ENCODE assay signal across 8 mouse cellular contexts in genomic region chr7:31057071-31057470, GRCm38 (mm10). TPM values are rescaled to one million over a fixed set of nuclear protein-coding genes. Genes with fewer than 3 reads are reported as not detected.
DNase-seq lines count a peak whose midpoint lies in the region; ATAC-seq and TF ChIP-seq lines count a peak whose summit lies in the region.

Fxyd1 (minus strand) TSS chr7:31057199.

- no peak within 1 kb of the TSS for H3K9ac ChIP-seq in forebrain, embryonic 15.5 days (replicated peaks)
- no peak within 1 kb of the TSS for H3K9ac ChIP-seq in hindbrain, postnatal 0 days (replicated peaks; ENCODE audit: low read length)
- H3K9ac ChIP-seq in neural tube, embryonic 13.5 days: no peak within 1 kb of the TSS

- TF ChIP-seq POLR2A in thymus, adult 2 months (IDR thresholded peaks at IDR 0.05; ENCODE audit: control insufficient read depth, extremely low read depth, insufficient read depth, low read length, poor library complexity): no peak

- WGBS in forebrain, embryonic 15.5 days: 77% methylated on average over 2 of the region's 2 CpGs
- 78% methylated on average over 2 of the region's 2 CpGs for WGBS in forebrain, embryonic 10.5 days
- WGBS in thymus, adult 2 months: 94% methylated on average over 2 of the region's 2 CpGs
- WGBS in hindbrain, postnatal 0 days: 73% methylated on average over 2 of the region's 2 CpGs
- WGBS in neural tube, embryonic 13.5 days: 78% methylated on average over 2 of the region's 2 CpGs

- no peaks in the 10 kb centered on the region for H3K36me3 ChIP-seq in forebrain, embryonic 15.5 days
- no peaks in the 10 kb centered on the region for H3K36me3 ChIP-seq in forebrain, embryonic 10.5 days (replicated peaks)
- no peaks in the 10 kb centered on the region for H3K36me3 ChIP-seq in thymus, adult 2 months (ENCODE audit: control insufficient read depth, insufficient read depth, low read length)
- no peaks in the 10 kb centered on the region for H3K36me3 ChIP-seq in hindbrain, postnatal 0 days (ENCODE audit: insufficient read depth, low read length)
- no peaks in the 10 kb centered on the region for H3K36me3 ChIP-seq in neural tube, embryonic 13.5 days

- no peaks in the 10 kb centered on the region for H3K9me3 ChIP-seq in forebrain, embryonic 15.5 days
- no peaks in the 10 kb centered on the region for H3K9me3 ChIP-seq in forebrain, embryonic 10.5 days
- H3K9me3 ChIP-seq in hindbrain, postnatal 0 days (ENCODE audit: low read length): no peaks in the 10 kb centered on the region
- H3K9me3 ChIP-seq in neural tube, embryonic 13.5 days: no peaks in the 10 kb centered on the region

- peaks cover 12% of the 10 kb centered on the region for H3K4me1 ChIP-seq in forebrain, embryonic 15.5 days
- H3K4me1 ChIP-seq in forebrain, embryonic 10.5 days: peaks cover 51% of the 10 kb centered on the region
- H3K4me1 ChIP-seq in thymus, adult 2 months (replicated peaks; ENCODE audit: control insufficient read depth, insufficient read depth, low read length): peaks cover 6% of the 10 kb centered on the region; the same call in 1 of the 2 replicates
- H3K4me1 ChIP-seq in hindbrain, postnatal 0 days (ENCODE audit: insufficient read depth, low read length): peaks cover 11% of the 10 kb centered on the region; the same call in 1 of the 2 replicates
- peaks cover 28% of the 10 kb centered on the region for H3K4me1 ChIP-seq in neural tube, embryonic 13.5 days (replicated peaks)

- TF ChIP-seq CTCF in thymus, adult 2 months (IDR thresholded peaks at IDR 0.05; ENCODE audit: borderline replicate concordance, control insufficient read depth, extremely low read depth, insufficient read depth, low read length, poor library complexity): no peak
- no peak for TF ChIP-seq CTCF in hindbrain, postnatal 0 days (IDR thresholded peaks at IDR 0.05; ENCODE audit: low read depth)

- H3K27ac ChIP-seq in forebrain, embryonic 15.5 days (replicated peaks): no peak within 1 kb of the TSS
- no peak within 1 kb of the TSS for H3K27ac ChIP-seq in forebrain, embryonic 10.5 days
- H3K27ac ChIP-seq in thymus, adult 2 months (ENCODE audit: control insufficient read depth, insufficient read depth, low read length): no peak within 1 kb of the TSS
- no peak within 1 kb of the TSS for H3K27ac ChIP-seq in hindbrain, postnatal 0 days
- no peak within 1 kb of the TSS for H3K27ac ChIP-seq in neural tube, embryonic 13.5 days (replicated peaks)

- ATAC-seq in forebrain, embryonic 15.5 days (replicated peaks): no peak
- no peak for ATAC-seq in hindbrain, postnatal 0 days
- ATAC-seq in neural tube, embryonic 13.5 days (ENCODE audit: low read depth): no peak

- no peak within 1 kb of the TSS for H3K4me2 ChIP-seq in forebrain, embryonic 15.5 days (replicated peaks)
- no peak within 1 kb of the TSS for H3K4me2 ChIP-seq in hindbrain, postnatal 0 days (ENCODE audit: low read depth, low read length)
- H3K4me2 ChIP-seq in neural tube, embryonic 13.5 days: no peak within 1 kb of the TSS

- no peak within 1 kb of the TSS for H3K4me3 ChIP-seq in forebrain, embryonic 15.5 days
- no peak within 1 kb of the TSS for H3K4me3 ChIP-seq in forebrain, embryonic 10.5 days
- H3K4me3 ChIP-seq in thymus, adult 2 months (ENCODE audit: control insufficient read depth, insufficient read depth, low read length): no peak within 1 kb of the TSS
- no peak within 1 kb of the TSS for H3K4me3 ChIP-seq in hindbrain, postnatal 0 days (ENCODE audit: low read length)
- no peak within 1 kb of the TSS for H3K4me3 ChIP-seq in neural tube, embryonic 13.5 days

- DNase-seq in forebrain, embryonic 10.5 days (ENCODE audit: extremely low spot score, low spot score): no peak
- no peak for DNase-seq in thymus, adult 2 months
- no peak for DNase-seq in thymus, adult 18-20 months
- DNase-seq in hindbrain, postnatal 0 days (ENCODE audit: low spot score): no peak
- DNase-seq in urinary bladder, postnatal 25 days (ENCODE audit: low spot score): no peak
- DNase-seq in MN1 (ENCODE audit: low spot score): no peak

- H3K27me3 ChIP-seq in forebrain, embryonic 15.5 days: peaks cover 17% of the 10 kb centered on the region
- peaks cover 36% of the 10 kb centered on the region for H3K27me3 ChIP-seq in forebrain, embryonic 10.5 days (ENCODE audit: poor library complexity, severe bottlenecking)
- peaks cover 10% of the 10 kb centered on the region for H3K27me3 ChIP-seq in thymus, adult 2 months (ENCODE audit: control insufficient read depth, insufficient read depth, low read length)
- H3K27me3 ChIP-seq in hindbrain, postnatal 0 days (ENCODE audit: insufficient read depth, low read length): no peaks in the 10 kb centered on the region
- H3K27me3 ChIP-seq in neural tube, embryonic 13.5 days: peaks cover 32% of the 10 kb centered on the region

RNA-seq across cellular contexts. Expression of gene Fxyd1, which starts in this region (rescaled TPM):
- polyA plus RNA-seq in forebrain, embryonic 15.5 days (2015; fragmentation: Nextera tagmentation; extraction: Ambion mirVana): 8.2 and 14.7 TPM in 2 replicates
- 2.2 and 2.5 TPM in 2 replicates for polyA plus RNA-seq in forebrain, embryonic 10.5 days (2016; fragmentation: Nextera tagmentation; extraction: Ambion mirVana)
- polyA plus RNA-seq in thymus, adult 2 months (2012; rRNA removed): 46.4 and 107 TPM in 2 replicates
- total RNA-seq in hindbrain, postnatal 0 days (2014; rRNA removed): 24.0 and 26.5 TPM in 2 replicates
- 129 and 150 TPM in 2 replicates for polyA plus RNA-seq in hindbrain, postnatal 0 days (2015; fragmentation: Nextera tagmentation; extraction: Ambion mirVana)
- polyA plus RNA-seq in neural tube, embryonic 13.5 days (2015; fragmentation: Nextera tagmentation; extraction: Ambion mirVana): 28.2 and 33.9 TPM in 2 replicates
